Mouse (Mus musculus): Measurements from ENCODE around the gene Plekha6. TPM values are rescaled to one million over a fixed set of nuclear protein-coding genes. Genes with fewer than 3 reads are reported as not detected.

Plekha6 gene
- total RNA-seq (2012; rRNA removed): 11.8 and 14.5 TPM in 2 replicates
- polyA plus RNA-seq (2012; ENCODE audit: insufficient read depth in 1 of 2, insufficient read length in 2 of 2, low read depth in 1 of 2, low replicate concordance in 2 of 2, missing spikeins in 1 of 2): 10 to 100 TPM in 1 of 2 experiments, not detected in 1; 28.5 TPM

- Histone ChIP-seq H3K4me1 (ENCODE audit: control insufficient read depth in 1 of 2, insufficient read depth in 2 of 2, low read length in 2 of 2) (peaks cover 14 to 31% of the 10 kb centered on the region in 2 experiments), H3K79me2 (ENCODE audit: control insufficient read depth, insufficient read depth, low read length, poor library complexity) (peaks cover 3% of the 10 kb centered on the region; the same call in 1 of the 2 replicates), H3K27me3 (ENCODE audit: control insufficient read depth in 1 of 2, insufficient read depth in 2 of 2, low read length in 2 of 2) (no peaks in the 10 kb centered on the region), H3K9ac (ENCODE audit: control insufficient read depth, low read depth, low read length, poor library complexity, severe bottlenecking) (peak within 1 kb of the TSS; percentile 78), H3K9me3 (replicated peaks; ENCODE audit: insufficient read depth, low read length) (no peaks in the 10 kb centered on the region), H3K27ac (ENCODE audit: control insufficient read depth, low read depth, low read length) (peak within 1 kb of the TSS; percentile 22; the same call in 1 of the 2 replicates), H3K36me3 (ENCODE audit: control insufficient read depth in 1 of 2, insufficient read depth in 2 of 2, low read length in 2 of 2) (peaks cover 0 to 17% of the 10 kb centered on the region in 2 experiments; a peak in 2 of 4 replicates), H3K4me3 (ENCODE audit: control insufficient read depth in 1 of 2, insufficient read depth in 1 of 2, low read depth in 2 of 2, low read length in 2 of 2) (peak within 1 kb of the TSS; percentile 68 to 81)
- 0 out of 2 replicates have a peak, but pooled peaks have one; percentile 83 for TF ChIP-seq UBTF (IDR thresholded peaks at IDR 0.05; ENCODE audit: borderline replicate concordance, insufficient read depth, low read depth, low read length)
- TF ChIP-seq SIN3A (IDR thresholded peaks at IDR 0.05; ENCODE audit: low read length): peak; percentile 48; the same call in 1 of the 2 replicates
- TF ChIP-seq MAZ (IDR thresholded peaks at IDR 0.05; ENCODE audit: low read depth, low read length): no peak
- TF ChIP-seq TCF12 (IDR thresholded peaks at IDR 0.05; ENCODE audit: low read depth, low read length): peak; percentile 46; the same call in 1 of the 2 replicates
- TF ChIP-seq CTCF (IDR thresholded peaks at IDR 0.05 in 2 of 3, conservative IDR thresholded peaks at IDR 0.05 in 1 of 3; ENCODE audit: control insufficient read depth in 1 of 3, insufficient read depth in 1 of 3, low read depth in 2 of 3, low read length in 3 of 3, poor library complexity in 1 of 3, severe bottlenecking in 1 of 3): peak in 1 of 3 experiments; percentile 13; a peak in 1 of 6 replicates
- peak in 1 of 2 experiments; percentile 10; a peak in 2 of 4 replicates for TF ChIP-seq POLR2A (IDR thresholded peaks at IDR 0.05; ENCODE audit: control insufficient read depth in 1 of 2, insufficient read depth in 1 of 2, low read depth in 1 of 2, low read length in 2 of 2, poor library complexity in 1 of 2)
- TF ChIP-seq POLR2AphosphoS5 (IDR thresholded peaks at IDR 0.05; ENCODE audit: borderline replicate concordance, low read depth, low read length): no peak
- peak; percentile 42; the same call in 1 of the 2 replicates for TF ChIP-seq MAX (IDR thresholded peaks at IDR 0.05; ENCODE audit: low read length)
- peak; percentile 30; the same call in 1 of the 2 replicates for TF ChIP-seq NRF1 (IDR thresholded peaks at IDR 0.05; ENCODE audit: insufficient read depth, low read depth, low read length, poor library complexity, severe bottlenecking)
- no peak for TF ChIP-seq RAD21 (IDR thresholded peaks at IDR 0.05; ENCODE audit: low read depth, low read length)
- no peak for TF ChIP-seq MYC (IDR thresholded peaks at IDR 0.05; ENCODE audit: low read depth, low read length)
- 0 out of 2 replicates have a peak, but pooled peaks have one; percentile 1 for TF ChIP-seq TBP (IDR thresholded peaks at IDR 0.05; ENCODE audit: low read depth, low read length)
- TF ChIP-seq ZMIZ1 (IDR thresholded peaks at IDR 0.05; ENCODE audit: low read depth, low read length): no peak
- TF ChIP-seq RCOR1 (IDR thresholded peaks at IDR 0.05; ENCODE audit: low read depth, low read length): no peak
- TF ChIP-seq EP300 (IDR thresholded peaks at IDR 0.05; ENCODE audit: low read depth in 1 of 2, low read length in 2 of 2): no peak
- TF ChIP-seq GABPA (IDR thresholded peaks at IDR 0.05; ENCODE audit: low read depth, low read length): no peak
- no peak for TF ChIP-seq MEF2A (IDR thresholded peaks at IDR 0.05; ENCODE audit: extremely low read depth, insufficient replicate concordance, low read depth, low read length, poor library complexity, severe bottlenecking)
- TF ChIP-seq ELF1 (IDR thresholded peaks at IDR 0.05; ENCODE audit: low read depth, low read length): no peak
- peak; percentile 81 for DNase-seq (ENCODE audit: low read depth, low spot score)
These were observed at the start of gene Plekha6 for GRCm38 (mm10) chr1:133163820-133164431. TSS of gene Plekha6 (plus strand) at chr1:133164210.

All from MEL (cell line).